Mouse (Mus musculus) hindlimb bud, embryonic 11.5 days (tissue): ENCODE results near the gene Chrdl1.

Experiments used
- DNase-seq: peaks from one replicate; pipeline ENCODE4 v3.0.0-alpha.2; 2012; ENCODE audit warnings: low read depth, low spot score; ENCODE audit errors: extremely low spot score

Chrdl1 gene

DNA sequence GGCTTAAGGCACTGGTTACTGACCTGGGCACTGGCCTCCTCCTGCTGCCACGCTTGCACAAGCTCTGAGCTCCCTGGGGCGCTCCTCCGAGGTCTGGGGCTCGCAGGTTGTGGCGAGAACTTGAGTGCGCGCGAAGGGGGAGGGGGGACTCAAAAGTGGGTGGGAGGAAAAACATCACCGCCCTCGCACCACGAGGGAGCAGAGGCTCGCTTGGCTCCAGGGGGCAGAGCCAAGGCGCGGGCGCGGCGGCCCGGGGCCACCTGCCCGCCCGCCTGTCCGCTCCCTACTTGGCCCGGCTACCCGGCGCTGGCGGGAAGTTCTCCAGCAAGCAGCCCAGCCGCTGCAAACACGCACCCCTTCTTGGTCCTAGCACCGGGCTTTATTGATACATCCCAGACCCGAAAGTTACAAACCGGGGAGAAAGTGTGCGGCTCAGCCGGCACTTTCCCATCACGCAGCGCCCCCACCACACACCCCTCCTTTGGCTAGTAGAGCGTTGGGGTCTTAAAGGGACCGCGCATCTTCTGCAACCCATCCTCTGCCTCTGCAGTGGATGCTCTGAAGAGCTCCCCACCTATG is at the start of gene Chrdl1:
Chrdl1 (minus strand) TSS at position 472 of the 579 bp plus-strand sequence.
- DNase-seq, result no peak

DNA sequence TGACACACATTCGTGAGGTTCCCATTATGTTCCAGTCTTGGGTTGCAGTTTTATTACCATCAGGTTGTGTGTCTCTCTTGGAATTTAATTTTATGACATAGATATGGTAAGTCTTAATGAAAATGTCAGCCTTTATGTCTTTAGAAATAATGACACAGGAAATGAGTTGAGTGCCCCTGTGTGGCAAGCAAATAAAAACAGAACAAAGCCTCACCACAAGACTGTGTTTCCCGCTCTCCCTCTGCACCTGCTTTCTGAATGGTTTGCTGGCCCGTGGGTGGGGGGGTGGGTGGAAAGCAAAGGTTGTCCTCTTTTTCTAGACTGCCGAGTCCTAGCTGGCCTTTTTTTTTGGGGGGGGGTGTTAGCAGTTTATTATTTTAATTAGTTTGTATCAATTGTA is 48.6 kb upstream of the Chrdl1 start:
- no peak for DNase-seq

DNA sequence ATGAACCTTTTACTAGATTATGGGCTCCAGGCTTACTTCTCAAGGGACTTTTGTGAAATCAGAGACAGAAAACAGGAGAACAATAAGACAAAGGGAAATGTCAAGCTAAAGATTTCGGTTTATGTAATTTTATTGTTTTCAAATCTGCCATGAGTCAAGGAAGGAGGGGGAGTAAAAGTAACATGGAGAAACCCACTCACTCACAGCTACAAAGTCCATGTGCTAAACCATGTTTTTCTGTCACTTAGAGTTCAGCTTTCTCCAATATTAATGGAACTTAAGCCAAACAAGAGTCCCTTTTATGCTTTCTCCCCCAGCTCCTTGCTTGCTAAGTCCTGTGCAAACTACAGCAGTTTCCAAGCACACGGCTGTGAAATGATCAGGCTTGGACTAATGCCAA is 10.5 kb upstream of the Chrdl1 start:
- no peak for DNase-seq

DNA sequence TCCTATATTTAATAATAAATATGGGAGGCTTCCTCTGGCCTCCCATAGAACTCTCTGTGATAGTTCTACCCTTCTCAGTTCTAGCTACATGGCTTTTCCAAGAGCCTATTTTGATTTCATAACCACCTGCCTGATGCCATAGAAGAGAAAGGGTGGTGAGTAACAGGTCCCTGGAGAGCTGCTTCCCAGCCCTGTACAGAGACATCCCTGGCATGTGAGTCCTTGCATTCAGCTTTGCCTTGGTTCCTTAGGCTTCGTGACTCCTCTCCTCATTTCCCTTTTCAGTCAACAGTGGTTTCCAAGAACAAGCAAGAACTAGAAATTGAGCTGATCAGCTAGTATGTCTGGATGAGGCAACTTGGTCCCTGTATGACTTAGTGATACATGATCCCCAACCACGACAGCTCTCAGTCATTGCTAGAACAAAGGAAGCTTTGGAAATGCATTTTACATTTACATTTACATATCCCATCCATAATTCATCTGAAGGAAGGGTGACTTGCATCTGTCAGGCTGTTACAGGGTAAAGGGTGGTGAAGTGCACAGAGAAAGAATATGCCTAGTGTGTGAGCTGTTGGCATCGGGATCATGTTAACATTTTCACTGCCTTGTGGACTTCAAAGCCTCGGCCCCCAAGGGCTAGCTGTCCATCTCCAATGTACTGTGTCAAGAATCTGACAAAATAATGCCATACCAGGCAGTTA is 27.7 kb downstream of the Chrdl1 start:
- no peak for DNase-seq

DNA sequence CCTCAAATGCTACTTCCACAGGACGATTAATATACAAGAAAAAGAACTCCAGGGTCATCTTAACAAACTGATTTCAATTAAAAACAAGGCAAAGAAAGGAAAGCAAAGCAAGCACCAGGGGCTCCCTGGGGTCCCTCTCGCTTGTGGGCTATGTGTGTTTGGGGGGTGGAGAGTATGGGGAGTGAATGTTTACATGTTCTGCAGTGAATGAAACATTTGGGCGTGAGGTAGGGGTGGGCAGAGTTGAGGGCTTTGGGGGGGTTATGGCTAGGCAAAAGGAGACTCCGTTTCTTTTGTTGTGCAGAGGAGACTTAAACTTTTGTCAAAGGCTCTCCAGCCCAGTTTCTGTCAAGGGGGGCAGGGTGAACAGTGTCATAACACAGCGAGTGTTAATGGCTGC is 46.8 kb downstream of the Chrdl1 start:
- DNase-seq, result no peak

DNA sequence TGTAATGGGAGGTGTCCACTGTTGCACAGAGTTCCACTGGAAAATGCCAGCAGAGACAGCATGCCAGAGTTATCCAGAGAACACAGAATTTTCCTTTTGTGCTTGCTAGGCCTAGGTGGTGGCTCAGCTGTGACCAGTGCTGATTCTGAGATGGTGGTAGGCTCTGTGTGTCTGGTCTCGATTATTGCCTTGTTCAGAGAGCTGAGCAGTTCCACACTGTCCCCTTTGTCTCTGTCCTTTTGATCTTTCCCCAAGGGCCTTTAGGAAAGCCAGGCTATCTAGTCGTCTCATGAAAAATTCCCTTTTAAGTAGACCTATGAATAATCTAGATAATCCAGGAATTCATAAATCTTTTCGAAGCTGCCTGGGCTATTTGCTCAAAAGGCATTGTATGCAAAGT is 47.3 kb downstream of the Chrdl1 start:
- no peak for DNase-seq

DNA sequence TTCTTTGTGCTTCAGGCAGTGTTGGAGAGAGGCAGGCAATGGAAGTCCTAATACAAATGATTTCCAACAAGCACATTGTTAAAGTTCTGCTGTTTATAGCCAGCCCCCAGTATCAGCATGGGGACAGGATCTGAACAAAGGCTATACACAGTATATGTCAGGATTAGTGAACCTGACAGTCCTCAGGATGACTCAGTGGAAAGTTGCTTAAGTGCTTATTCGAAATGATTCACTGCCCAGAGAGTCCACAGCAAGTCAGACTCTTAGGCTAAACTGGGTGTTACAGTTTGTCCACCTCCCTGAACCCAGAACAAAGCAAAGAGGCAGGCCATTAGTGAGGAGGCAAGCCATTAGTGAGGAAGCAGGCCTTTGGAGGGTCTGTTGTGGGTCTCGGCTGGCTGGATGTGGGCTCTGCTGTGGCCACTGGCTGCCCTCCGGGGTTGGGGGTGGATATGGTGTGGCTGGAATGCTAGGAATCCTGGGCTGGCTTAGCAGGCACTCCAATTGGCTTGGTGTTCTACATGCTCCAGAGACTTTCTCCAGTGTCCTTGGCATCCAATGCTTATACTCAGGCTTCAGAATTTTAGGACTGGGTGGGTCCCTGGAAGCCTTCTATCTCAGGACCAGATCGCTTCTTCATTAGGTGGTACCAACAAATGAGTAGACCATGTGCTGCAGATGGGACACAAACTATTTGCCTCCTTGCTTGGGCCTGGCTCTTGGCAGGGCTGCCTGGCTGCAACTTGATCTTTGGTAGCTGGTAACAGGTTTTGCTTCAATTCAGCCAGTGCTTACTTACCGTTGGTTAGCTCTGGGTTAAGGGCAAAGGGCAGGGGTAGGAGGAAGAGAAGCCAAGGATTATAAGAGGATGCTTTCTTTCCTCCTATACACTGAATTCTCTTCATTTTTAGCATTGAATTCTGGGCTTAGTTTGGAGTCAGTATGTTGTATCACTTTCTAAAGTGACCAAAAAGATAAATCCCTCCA is 49.3 kb downstream of the Chrdl1 start:
- no peak for DNase-seq

DNA sequence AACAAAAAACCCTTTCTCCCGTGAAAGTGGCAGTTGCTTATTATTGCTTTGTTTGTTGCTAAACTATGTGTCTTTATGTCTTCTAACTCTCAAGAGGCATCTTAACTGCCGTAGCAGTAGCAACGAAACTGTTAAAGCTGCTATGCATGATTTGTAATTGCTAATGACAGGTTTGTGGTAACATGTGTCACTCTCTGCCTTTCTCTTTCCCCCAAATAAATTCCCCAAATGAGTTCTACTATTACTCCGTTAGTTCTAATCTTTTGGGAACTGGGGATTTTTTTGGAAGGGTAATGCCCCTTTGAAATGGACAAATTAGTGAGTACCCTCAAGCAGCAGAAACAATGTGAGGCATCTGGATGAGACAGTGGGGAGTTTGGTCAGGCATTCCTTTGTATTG is 55.9 kb downstream of the Chrdl1 start:
- no peak for DNase-seq

DNA sequence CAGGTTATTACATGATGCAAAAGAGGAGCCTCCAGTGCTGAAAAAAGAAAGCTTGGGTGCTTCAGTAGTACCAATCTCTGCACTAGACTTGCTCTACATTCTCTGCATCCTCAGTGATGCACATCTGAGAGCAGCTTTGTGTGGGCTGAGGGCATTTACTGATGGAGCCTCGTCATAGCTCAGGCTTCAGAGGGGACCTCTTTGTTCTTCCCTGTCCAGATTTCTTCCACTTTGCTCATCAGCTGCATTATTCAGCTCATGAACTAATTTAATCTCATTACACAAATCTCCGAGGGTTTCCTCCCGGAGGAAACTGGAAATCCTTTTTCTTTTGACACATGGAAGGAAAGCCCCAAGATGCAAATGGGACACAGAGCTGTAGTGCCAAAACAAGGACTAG is 56.5 kb downstream of the Chrdl1 start:
- no peak for DNase-seq

DNA sequence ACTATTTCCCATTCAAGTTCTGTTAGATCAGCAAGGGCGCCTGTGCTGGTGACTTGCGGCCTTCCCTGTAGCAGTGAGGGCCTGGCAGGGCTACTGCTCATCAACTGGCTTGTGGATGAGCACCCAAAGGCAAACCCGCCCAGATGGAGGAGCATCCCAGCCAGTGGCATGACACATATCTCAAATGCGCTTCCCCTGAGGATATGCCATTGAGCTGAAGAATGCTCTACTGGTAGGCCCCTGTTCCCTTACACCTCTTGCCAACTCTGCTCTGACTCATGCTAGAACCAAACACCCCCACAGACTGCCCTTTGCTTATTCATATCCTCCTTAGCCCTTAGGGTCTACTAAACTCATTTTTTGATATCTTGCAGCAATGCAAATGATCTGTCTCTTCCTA is 57.4 kb downstream of the Chrdl1 start:
- no peak for DNase-seq

DNA sequence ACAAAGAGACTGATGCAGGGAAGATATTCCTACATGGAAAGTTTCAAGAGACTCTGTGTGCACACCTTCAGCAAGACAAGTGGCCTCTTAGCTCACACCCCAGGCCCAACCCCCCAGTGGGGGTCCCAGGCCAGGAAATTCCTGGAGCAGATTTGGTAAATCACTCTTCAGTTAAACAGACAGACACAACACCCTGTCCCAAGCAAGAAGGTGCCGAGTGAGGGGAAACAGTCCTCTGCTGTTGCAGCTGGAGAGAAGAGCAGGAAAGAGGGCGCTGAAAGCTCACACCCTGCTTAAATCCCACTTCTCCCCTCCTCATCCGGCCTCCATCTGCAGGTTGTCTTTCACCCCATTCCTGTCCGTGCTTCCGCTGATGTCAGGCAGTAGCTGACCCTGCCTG is 58.2 kb downstream of the Chrdl1 start:
- DNase-seq, result no peak

DNA sequence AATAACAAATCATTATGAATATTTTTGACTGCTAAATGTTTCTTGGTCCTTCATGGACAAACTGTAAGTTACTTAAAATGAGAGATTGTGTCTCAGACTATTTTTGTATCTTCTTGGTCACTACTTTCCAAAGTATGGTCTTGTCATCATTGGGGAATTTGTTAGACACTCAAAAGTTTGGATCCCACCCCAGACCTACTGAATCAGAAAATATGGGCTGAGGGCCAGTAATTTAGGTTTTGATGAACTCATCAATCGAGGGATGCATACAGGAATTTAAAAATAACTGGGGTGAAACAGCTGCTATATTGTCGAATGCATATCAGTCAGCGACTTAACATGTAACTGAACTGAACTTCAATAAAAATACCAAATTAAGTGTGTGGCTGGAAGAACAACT is 80.9 kb downstream of the Chrdl1 start:
- DNase-seq, result no peak

DNA sequence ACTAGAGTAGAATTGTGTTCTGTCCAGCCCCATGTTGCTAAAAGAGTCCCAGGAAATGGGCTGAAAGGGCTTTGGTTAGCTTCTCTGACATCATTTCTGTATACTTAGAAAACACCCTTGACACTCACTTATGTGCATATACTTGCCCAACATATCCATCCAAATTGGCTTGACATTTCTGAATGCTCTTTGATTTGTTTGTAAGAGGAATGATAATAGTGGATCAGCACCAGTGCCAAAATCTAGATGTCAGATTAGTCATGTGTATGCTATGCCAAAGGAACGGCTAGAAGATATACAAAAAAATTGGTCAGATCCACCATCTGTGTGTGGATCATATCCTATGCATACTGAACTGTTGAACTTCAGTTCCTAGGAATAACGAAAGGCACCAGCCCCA is 99.3 kb downstream of the Chrdl1 start:
- DNase-seq, result no peak

DNA sequence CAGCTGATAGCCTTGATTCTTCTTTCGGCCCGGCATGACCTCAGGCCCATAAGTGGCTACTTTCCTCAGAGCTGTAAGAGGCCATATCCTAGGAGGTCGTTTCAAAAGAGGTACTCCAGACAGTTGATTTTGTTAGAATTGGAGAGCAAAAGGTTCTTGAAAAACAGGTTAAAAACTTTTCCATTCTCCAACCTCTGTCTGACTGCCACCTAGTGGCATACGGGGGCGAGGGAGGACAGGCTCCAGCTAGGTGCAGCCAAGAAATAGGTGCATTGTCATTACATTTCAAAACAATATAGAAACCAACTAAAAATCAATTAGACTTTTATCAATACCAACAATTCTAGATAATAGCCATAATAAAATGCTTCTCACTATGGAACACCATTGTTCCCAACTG is 118.9 kb downstream of the Chrdl1 start:
- DNase-seq, result no peak

DNA sequence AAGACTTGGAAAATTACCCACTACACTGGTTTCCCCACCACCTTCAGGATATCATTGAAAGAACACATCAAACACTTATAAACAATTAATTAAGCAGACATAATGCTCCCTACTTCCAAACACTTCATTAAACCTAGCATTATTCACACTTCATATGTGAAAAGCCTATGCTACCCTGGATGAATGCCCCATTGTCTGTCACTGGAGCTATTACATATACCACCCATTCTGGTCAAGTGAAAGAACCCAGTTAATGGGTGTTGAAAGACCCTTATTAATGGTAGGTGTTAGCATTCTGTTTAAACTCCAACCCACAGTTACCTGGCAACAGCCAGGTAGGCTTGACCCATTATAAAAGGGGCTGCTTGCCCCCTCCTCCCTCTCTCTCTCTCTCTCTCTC is 143.4 kb downstream of the Chrdl1 start:
- no peak for DNase-seq
